Mouse (Mus musculus): Measurements from ENCODE around the gene Catsper4.

DNA sequence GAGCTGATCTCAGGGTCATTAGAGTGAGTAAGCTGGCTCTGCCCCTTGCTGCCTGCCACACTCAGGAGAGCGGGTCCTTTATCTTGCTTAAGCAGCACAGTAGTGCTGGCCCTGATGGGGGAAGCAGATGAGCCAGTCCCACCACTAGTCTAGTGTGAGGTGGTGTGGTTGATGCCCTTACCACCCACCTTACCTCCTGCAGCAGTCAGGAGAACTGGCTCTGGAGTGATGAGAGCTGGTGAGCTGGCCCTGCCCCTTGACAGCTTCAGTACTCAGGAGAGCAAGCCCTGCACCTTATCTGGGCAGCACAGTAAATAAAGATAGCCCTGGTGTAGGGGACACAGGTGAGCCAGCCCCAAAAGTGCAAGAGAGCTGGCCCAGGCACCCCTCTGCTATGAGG, 46.1 kb downstream of the Catsper4 start:
- TF ChIP-seq CTCF (IDR thresholded peaks at IDR 0.05; ENCODE audit: low read depth) (no peak), EP300 (IDR thresholded peaks at IDR 0.05; ENCODE audit: low read depth) (no peak)
